1 mouse cellular context compared by ENCODE assay signal in genomic region chr4:42902174-42902573, GRCm38 (mm10).
TF ChIP-seq lines count a peak whose summit lies in the region.

No protein-coding gene starts in this region.

TF ChIP-seq in CH12.LX, 34 proteins besides CTCF, POLR2A, EP300 and RAD21:
- TF ChIP-seq MYC (IDR thresholded peaks at IDR 0.05; ENCODE audit: low read depth, low read length) (0 out of 2 replicates have a peak, but pooled peaks have one; percentile 33), USF1 (IDR thresholded peaks at IDR 0.05; ENCODE audit: low read depth, low read length) (peak; percentile 36; the same call in 1 of the 2 replicates), BHLHE40 (IDR thresholded peaks at IDR 0.05; ENCODE audit: low read depth, low read length) (peak; percentile 92), SMC3 (IDR thresholded peaks at IDR 0.05; ENCODE audit: low read depth, low read length) (peak; percentile 23; the same call in 1 of the 2 replicates), CHD1 (IDR thresholded peaks at IDR 0.05; ENCODE audit: low read depth, low read length) (no peak), ZNF384 (IDR thresholded peaks at IDR 0.05; ENCODE audit: low read depth, low read length) (no peak), MAX (IDR thresholded peaks at IDR 0.05; ENCODE audit: low read length) (peak; percentile 46; the same call in 1 of the 2 replicates)
